Mouse (Mus musculus) frontal cortex, postnatal 36 days (tissue): ENCODE data around the gene Ngdn.
"Not testable (repeated sequence)": the region's sequence is repeated elsewhere in the genome, so short reads cannot be mapped to it uniquely, and the experiment has no call there.

ENCODE experiments used
- DNase-seq, 2 experiments: peaks; one replicate each; pipeline ENCODE4 v3.0.0; 2022; ENCODE audit warnings: low spot score in 2 of 2

The Ngdn gene

DNA sequence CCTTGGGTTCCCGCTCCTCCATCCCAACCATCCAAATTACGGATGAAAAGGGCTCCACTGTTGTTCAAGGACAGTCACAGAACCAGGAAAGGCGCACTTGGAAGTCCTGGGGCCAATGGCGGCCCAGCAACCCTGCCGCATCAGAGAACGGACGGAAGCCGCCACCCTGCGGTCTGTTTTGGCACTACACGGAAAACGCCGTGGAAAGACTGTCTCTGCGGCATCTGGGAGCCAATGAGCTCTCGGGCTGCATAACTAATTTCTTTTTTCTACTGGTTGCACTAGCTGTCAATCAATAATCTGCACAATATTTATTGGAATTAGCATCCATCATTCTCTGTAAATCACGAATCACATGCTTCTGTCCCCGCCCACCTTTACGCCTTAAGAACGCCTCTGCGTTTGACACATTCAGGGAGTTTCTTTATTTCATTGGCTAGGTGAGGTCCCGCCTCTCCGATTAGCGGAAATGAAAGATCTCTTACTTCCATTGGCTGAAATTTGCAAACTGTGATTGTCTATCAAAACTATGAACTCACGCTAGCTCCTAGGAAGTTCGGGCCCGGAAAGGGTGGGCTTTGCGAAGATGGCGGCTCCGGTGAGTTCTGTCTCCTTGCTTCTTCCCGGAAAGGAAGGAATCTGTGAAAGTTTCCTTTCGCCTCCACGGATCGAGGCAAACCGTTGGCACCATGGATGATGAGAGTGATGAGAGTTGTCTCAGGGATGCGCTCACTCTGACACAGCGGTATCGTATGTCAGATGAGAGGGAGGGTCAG lies at the start of gene Ngdn:
Gene Ngdn (plus strand): TSS at position 464 of the 776 bp plus-strand sequence.
- peak; percentile 99 to 100 for DNase-seq

DNA sequence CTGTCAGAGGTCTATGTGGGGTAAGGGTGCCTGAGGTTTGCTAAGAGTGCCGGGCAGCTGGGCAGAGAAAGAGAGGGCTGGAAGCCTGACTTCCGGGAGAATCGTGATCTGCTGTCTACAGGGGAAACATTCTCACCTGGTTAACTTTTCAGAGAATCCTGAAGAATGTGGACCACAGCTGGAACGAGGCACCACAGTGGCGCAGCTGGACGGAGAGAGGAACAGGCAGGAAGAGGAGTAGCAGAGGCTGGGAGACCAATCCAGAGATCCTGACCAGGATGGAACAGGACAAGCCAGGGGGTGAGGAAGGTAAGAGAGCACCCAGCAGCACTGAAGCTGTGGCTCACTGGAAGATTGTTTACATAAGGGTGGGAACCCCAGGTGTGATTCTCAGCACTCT lies 49.6 kb upstream of the Ngdn start:
- DNase-seq = no peak

GRCm38 (mm10) chr14:54966320-54966977 lies 48.8 kb upstream of the Ngdn start, which contains the start of gene Myh6:
Myh6 (minus strand) TSS chr14:54966927.
- no peak for DNase-seq

GRCm38 (mm10) chr14:54967874-54968273 lies 47.4 kb upstream of the Ngdn start:
- no peak for DNase-seq

DNA sequence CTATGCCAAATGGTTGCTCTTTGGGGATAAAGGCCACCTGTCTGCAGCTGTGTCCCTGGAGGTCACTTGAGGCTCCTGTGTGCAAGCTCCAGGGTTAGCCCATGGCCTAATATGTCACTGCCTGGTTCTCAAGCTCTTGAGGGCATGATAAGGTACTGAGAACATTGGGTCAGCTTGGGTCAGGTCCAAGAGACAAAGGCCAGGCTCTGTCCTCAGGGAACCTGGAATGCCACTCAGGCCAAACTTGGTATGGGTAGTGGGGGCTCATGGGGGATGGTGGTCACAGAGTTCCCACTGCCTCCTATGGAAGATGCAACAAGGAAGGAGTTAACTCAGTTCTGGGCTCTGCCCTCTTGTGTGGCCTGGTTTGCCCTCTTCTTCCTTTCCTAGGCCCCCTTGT lies 46.9 kb upstream of the Ngdn start:
- no peak for DNase-seq

- not testable (repeated sequence) for DNase-seq
Measured at GRCm38 (mm10) chr14:54972786-54973185, 42.5 kb upstream of the Ngdn start.

DNA sequence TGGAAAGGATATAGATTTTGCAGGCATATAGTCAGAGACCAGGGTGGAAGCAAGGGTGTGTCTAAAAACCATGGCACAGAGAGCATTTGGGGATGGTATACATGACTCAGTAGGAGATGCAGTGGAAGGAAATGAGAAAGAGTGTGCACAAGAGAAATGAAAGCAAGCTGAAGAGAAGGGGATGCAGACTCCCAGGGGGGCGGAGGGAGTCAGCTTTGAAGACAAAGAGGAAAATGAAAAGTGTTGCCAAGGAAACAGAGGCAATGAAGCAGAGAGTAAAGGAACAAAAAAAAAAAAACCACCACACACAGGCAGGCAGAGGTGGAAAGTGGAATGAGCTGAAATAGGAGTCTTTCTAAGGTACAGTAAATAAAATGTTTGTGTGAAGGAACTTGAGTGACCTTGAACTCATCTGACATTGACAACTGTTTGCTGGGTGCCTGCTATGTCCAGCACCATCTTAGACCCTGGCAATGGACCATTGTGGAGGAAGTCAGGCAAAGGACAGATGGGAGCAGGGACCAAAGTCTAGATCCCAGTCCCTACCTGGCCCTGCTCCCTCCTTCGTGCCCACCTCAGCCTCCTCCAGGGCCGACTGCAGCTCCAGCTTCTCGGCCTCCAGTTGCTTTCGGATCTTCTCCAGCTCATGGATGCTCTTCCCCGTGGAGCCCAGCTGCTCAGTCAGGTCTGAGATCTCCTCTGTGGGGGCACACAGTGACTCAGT lies 41.0 kb upstream of the Ngdn start:
- DNase-seq = peak in 1 of 2 experiments; percentile 21

- DNase-seq = no peak
Measured at GRCm38 (mm10) chr14:54976633-54977032, 38.6 kb upstream of the Ngdn start, which contains the start of gene Gm17428. Gm17428 (plus strand) TSS chr14:54976933.

DNA sequence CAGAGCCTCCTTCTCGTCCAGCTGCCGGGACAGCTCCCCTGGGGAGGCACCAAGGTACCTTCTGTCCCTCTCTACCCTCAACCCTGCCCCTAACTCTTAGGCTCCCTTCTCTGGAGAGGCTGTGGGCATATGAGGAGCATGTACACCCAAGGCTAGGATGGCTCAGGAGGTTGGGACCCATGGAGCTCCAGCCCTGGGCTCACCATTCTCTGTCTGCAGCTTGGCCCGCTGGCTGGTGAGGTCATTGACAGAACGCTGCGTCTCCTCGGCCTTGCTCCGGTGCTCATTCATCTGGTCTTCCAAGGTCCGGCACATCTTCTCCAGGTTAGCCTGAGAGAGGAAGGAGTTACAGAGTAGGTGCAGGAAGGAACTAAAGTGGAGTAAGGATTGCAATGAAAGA lies 36.6 kb upstream of the Ngdn start:
- no peak for DNase-seq

DNA sequence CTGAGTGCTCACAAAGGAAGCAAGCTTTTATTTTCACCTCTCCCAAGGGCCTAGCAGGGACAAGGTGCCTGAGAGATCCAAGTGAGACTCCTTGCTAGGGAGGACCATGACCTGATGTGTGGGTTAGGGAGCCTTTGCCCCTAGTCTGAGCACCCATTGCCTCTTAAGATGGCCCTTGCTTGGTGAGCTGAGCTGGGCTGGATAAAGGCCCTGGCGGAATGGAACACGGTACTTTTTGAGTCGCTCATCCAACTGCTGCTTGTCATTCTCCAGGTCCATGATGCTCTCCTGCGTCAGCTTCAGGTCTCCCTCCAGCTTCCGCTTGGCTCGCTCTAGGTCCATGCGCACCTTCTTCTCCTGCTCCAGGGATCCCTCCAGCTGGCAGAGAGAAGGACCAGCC lies 33.3 kb upstream of the Ngdn start:
- DNase-seq = no peak

GRCm38 (mm10) chr14:54988350-54988874 lies 26.8 kb upstream of the Ngdn start:
- DNase-seq = not testable (repeated sequence)

DNA sequence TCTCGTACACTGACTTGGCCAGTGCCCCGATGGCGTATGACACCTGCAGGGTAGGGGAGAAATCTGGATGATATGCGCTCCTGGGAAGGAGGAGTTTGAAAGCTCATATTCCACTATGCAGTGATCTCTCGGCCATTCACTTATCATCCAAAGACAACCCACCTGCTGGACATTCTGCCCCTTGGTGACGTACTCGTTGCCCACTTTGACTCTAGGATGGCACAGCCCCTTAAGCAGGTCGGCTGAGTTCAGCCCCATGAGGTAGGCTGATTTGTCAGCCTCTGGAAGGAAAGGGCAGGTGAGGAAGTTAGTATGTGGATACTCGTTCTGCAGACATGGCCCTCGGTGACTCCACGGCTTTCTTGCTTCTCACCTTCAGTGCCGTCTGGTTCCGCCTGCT lies 26.4 kb upstream of the Ngdn start:
- DNase-seq = no peak

- no peak for DNase-seq
Measured at GRCm38 (mm10) chr14:54989886-54990441, 25.3 kb upstream of the Ngdn start.

DNA sequence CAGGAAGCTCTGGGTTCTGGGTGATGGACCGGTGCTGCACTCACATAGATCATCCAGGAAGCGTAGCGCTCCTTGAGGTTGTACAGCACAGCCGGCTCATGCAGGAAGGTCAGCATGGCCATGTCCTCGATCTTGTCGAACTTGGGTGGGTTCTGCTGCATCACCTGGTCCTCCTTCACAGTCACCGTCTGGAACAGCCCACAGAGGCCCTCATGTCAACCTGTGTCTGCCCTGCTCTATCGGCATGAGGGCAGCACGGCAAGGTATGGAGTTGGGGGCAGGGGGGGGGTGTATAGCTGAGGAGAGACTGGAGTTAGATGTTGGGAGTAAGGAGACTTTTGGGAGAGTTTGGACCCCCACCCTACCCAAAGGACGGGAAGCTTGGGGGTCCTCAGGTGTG lies 23.1 kb upstream of the Ngdn start:
- DNase-seq = no peak

DNA sequence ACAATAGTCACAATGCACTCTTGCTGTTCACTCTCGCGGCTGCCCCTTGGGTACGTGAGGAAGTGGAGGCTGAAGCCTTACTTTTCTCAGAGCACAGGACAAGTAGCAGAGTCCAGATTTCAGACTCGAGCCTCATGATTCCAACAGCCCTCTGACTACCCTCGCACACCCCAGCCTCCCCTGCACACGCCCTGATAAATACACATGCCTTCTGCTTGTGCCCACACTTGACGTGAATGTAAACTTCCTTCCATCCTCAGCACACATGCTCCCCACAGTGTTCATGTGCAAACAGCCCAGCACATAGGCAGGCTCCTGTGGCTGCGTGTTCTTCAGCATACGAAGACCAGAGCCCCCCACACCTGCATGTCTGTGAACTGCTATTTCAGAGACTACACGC lies 21.6 kb upstream of the Ngdn start:
- no peak for DNase-seq

DNA sequence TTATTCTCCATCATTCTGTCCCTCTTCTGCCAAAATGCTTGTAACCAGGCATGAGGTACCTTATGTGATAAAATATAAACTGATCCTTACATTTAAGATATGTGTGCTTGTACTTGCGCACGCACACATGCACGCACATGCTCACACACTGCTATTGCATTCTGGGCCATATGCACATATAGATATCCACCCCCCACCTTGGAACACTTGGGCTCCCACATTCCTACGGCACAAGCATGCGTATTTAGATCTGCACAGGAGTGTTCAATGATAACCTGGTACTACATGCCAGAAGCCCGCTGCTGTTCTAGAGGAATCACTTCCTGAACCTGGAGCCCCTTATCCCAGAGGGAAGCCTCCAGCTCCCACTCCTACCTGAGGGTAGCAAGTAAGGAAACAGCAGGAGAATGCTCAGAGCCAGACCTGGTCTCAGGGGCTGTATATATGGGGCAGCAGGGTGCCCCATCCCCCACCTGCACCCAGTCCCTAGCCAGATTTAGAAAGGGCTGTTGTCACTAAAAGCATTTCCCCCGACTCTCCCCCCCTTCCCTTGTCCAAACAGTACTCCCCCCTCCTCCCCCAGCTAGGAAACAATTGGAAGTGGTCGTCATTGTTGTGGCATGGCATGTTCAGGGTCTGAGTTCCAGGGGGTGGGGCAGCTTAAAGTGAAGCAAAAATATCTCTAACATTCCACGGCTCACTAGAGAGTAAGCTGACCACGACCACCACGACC lies 21.0 kb upstream of the Ngdn start, which contains the start of gene Myh7:
Gene Myh7 (minus strand): TSS at position 491 of the 733 bp plus-strand sequence.
- DNase-seq = peak in 1 of 2 experiments; percentile 22

- DNase-seq = no peak
Measured at GRCm38 (mm10) chr14:54994869-54995186, 20.4 kb upstream of the Ngdn start.

DNA sequence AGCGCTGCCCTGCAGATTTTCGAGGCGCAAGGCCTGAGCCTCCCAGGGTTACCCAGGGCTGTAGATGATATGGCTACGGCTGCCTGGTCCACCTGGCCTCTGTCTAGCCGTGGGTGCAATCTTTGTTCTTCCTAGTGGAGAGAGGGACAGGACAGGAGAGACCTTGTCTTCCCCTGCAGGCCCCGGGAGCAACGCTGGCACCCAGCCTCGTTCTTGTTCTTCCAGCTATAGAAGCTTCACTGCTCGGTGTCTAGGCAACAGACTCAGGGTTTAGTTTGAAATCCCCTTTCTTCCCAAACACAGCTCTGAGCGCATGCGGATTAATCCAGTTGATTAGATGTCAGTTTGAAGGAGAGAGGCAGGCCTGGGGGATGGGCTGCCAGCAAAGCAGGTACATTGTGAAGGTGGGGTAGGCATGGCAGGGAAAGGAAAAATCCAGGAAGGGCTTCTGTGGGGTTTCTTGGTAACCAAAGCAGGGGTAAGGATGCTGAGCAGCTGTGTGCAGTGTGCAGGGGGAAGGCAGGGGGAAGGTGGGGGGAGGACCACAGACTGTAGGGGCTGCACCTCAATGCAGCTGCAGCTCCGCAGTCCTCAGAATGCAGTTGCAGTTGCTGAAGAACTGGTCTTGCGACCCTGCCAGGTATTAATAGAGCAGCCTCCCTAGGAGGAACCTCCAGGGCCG lies 19.7 kb upstream of the Ngdn start:
- peak; percentile 34 to 42 for DNase-seq

GRCm38 (mm10) chr14:54996793-54997192 lies 18.5 kb upstream of the Ngdn start:
- no peak for DNase-seq

- DNase-seq = no peak
Measured at GRCm38 (mm10) chr14:54997297-54997696, 18.0 kb upstream of the Ngdn start.

GRCm38 (mm10) chr14:54998680-54999079 lies 16.6 kb upstream of the Ngdn start:
- no peak for DNase-seq
